ENCODE assay signal across 8 mouse cellular contexts in the genomic region with DNA sequence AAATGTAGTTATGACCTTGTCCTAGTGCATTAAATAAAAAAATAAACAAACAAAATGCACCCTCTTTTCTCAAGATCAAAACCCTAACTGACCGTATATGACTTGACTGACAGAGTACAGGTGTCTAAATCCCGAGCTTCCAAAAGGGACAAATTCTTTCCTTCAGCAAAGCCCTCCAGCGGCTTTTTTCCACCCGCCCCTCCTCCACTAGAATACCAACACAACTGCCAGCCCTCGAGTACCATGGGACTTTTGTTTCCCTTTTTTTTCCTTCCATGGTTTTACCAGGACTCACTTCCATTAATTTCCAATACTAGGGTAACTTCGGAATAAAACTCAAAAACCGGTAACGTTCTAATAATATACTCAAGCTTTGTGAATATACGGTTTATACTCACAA. TPM values are rescaled to one million over a fixed set of nuclear protein-coding genes. Genes with fewer than 3 reads are reported as not detected.
A peak's percentile ranks its signal among the peaks of the same experiment; 100 is the strongest.
DNase-seq lines count a peak whose midpoint lies in the region; ATAC-seq and TF ChIP-seq lines count a peak whose summit lies in the region.

No protein-coding gene starts in this region.

- H3K79me3 ChIP-seq in C2C12 (ENCODE audit: low read depth): peaks cover 63% of the 10 kb centered on the region

- peaks cover 19% of the 10 kb centered on the region for H3K4me1 ChIP-seq in forebrain, embryonic 16.5 days (replicated peaks; ENCODE audit: control insufficient read depth, insufficient read depth, low read length)
- H3K4me1 ChIP-seq in limb, embryonic 10.5 days: peaks cover 26% of the 10 kb centered on the region
- H3K4me1 ChIP-seq in midbrain, embryonic 16.5 days (ENCODE audit: control insufficient read depth, insufficient read depth, low read length): peaks cover 16% of the 10 kb centered on the region

- H3K9ac ChIP-seq in forebrain, embryonic 16.5 days (replicated peaks; ENCODE audit: low read depth, low read length): peak overlapping the region; percentile 100
- H3K9ac ChIP-seq in midbrain, embryonic 16.5 days (ENCODE audit: low read depth, low read length): peak overlapping the region; percentile 99

- DNase-seq in MN1 (ENCODE audit: low spot score): peak; percentile 29
- DNase-seq in limb, embryonic 10.5 days (ENCODE audit: low spot score): no peak
- DNase-seq in layer of hippocampus, adult 9-10 months (ENCODE audit: low spot score): no peak

- H3K27me3 ChIP-seq in C2C12 (ENCODE audit: control insufficient read depth, insufficient read depth, insufficient read length): no peaks in the 10 kb centered on the region
- H3K27me3 ChIP-seq in forebrain, embryonic 16.5 days (replicated peaks; ENCODE audit: control insufficient read depth, insufficient read depth, low read length): no peaks in the 10 kb centered on the region
- no peaks in the 10 kb centered on the region for H3K27me3 ChIP-seq in limb, embryonic 10.5 days (ENCODE audit: low read depth, poor library complexity, severe bottlenecking)
- no peaks in the 10 kb centered on the region for H3K27me3 ChIP-seq in midbrain, embryonic 16.5 days (ENCODE audit: control insufficient read depth, insufficient read depth, low read depth, low read length)

- H3K79me2 ChIP-seq in C2C12 (ENCODE audit: control insufficient read depth, insufficient read depth): peaks cover 65% of the 10 kb centered on the region

- ATAC-seq in forebrain, embryonic 16.5 days: no peak
- ATAC-seq in midbrain, embryonic 16.5 days: no peak
- ATAC-seq in granulocyte monocyte progenitor cell, adult 5-6 weeks (replicated peaks; ENCODE audit: poor library complexity, severe bottlenecking): no peak
- ATAC-seq in frontal cortex, adult (ENCODE audit: low TSS enrichment): no peak

- H3K27ac ChIP-seq in forebrain, embryonic 16.5 days (ENCODE audit: low read length): no peak overlapping the region
- peak overlapping the region; percentile 98 for H3K27ac ChIP-seq in limb, embryonic 10.5 days
- H3K27ac ChIP-seq in midbrain, embryonic 16.5 days (ENCODE audit: low read length): no peak overlapping the region

- peak overlapping the region; percentile 95 for H3K4me3 ChIP-seq in C2C12 (ENCODE audit: insufficient read depth, poor library complexity, severe bottlenecking)
- H3K4me3 ChIP-seq in forebrain, embryonic 16.5 days (replicated peaks; ENCODE audit: low read length): peak overlapping the region; percentile 100
- H3K4me3 ChIP-seq in limb, embryonic 10.5 days: peak overlapping the region; percentile 85
- peak overlapping the region; percentile 100 for H3K4me3 ChIP-seq in midbrain, embryonic 16.5 days (ENCODE audit: low read depth, low read length)

- no peaks in the 10 kb centered on the region for H3K9me3 ChIP-seq in forebrain, embryonic 16.5 days (ENCODE audit: control insufficient read depth, low read length)
- no peaks in the 10 kb centered on the region for H3K9me3 ChIP-seq in limb, embryonic 10.5 days (replicated peaks)
- no peaks in the 10 kb centered on the region for H3K9me3 ChIP-seq in midbrain, embryonic 16.5 days (replicated peaks; ENCODE audit: control insufficient read depth, low read length, poor library complexity, severe bottlenecking)

- H3K4me2 ChIP-seq in forebrain, embryonic 16.5 days (ENCODE audit: low read length): peak overlapping the region; percentile 82
- peak overlapping the region; percentile 63 for H3K4me2 ChIP-seq in midbrain, embryonic 16.5 days (ENCODE audit: low read length)

- no peak for TF ChIP-seq CTCF in C2C12 (IDR thresholded peaks at IDR 0.05; ENCODE audit: control insufficient read depth, insufficient read depth, insufficient read length)

- H3K36me3 ChIP-seq in C2C12 (ENCODE audit: control insufficient read depth, insufficient read depth): peaks cover 15% of the 10 kb centered on the region
- no peaks in the 10 kb centered on the region for H3K36me3 ChIP-seq in forebrain, embryonic 16.5 days (ENCODE audit: control insufficient read depth, insufficient read depth)
- H3K36me3 ChIP-seq in limb, embryonic 10.5 days: peaks cover 12% of the 10 kb centered on the region
- H3K36me3 ChIP-seq in midbrain, embryonic 16.5 days (ENCODE audit: control insufficient read depth, insufficient read depth, low read length): no peaks in the 10 kb centered on the region

- H3ac ChIP-seq in C2C12 (ENCODE audit: control insufficient read depth, insufficient read length, low read depth): no peak overlapping the region

- WGBS in forebrain, embryonic 16.5 days: under 1% methylated on average over 9 of the region's 9 CpGs
- 2% methylated on average over 9 of the region's 9 CpGs for WGBS in limb, embryonic 10.5 days
- WGBS in midbrain, embryonic 16.5 days: 2% methylated on average over 9 of the region's 9 CpGs

TF ChIP-seq in C2C12, 6 proteins besides CTCF, POLR2A, EP300 and RAD21:
- TF ChIP-seq CEBPB (IDR thresholded peaks at IDR 0.05; ENCODE audit: low read depth): no peak
- TF ChIP-seq MYOG (IDR thresholded peaks at IDR 0.05; ENCODE audit: control insufficient read depth, extremely low read depth, insufficient read length): no peak
- no peak for TF ChIP-seq MAX (IDR thresholded peaks at IDR 0.05)
- TF ChIP-seq MYOD1 (IDR thresholded peaks at IDR 0.05; ENCODE audit: control insufficient read depth, insufficient read length, low read depth): no peak
- no peak for TF ChIP-seq FOSL1 (IDR thresholded peaks at IDR 0.05; ENCODE audit: insufficient read depth, low read length, poor library complexity, severe bottlenecking)
- TF ChIP-seq USF1 (IDR thresholded peaks at IDR 0.05; ENCODE audit: low read depth): no peak

RNA-seq across cellular contexts. Expression of gene Tra2a, which starts 1.4 kb away (rescaled TPM):
- polyA plus RNA-seq in C2C12 (2012; fragmentation: generic; extraction: Trizol): 48.5 TPM
- 154 and 163 TPM in 2 replicates for polyA plus RNA-seq in forebrain, embryonic 16.5 days (2015; fragmentation: Nextera tagmentation; extraction: Ambion mirVana)
- 126 and 128 TPM in 2 replicates for polyA plus RNA-seq in limb, embryonic 10.5 days (2016; fragmentation: Nextera tagmentation; extraction: Ambion mirVana)
- 105 and 141 TPM in 2 replicates for polyA plus RNA-seq in midbrain, embryonic 16.5 days (2015; fragmentation: Nextera tagmentation; extraction: Ambion mirVana)
- total RNA-seq in granulocyte monocyte progenitor cell, adult 5-6 weeks (2014; fragmentation: Nextera tagmentation): 171 and 173 TPM in 2 replicates
- total RNA-seq in granulocyte monocyte progenitor cell, adult 5-6 weeks (2017): 179 and 205 TPM in 2 replicates

RNA-seq across cellular contexts. Expression of gene Igf2bp3, which starts 47.7 kb away (rescaled TPM):
- 0.30 TPM for polyA plus RNA-seq in C2C12 (2012; fragmentation: generic; extraction: Trizol)
- polyA plus RNA-seq in forebrain, embryonic 16.5 days (2015; fragmentation: Nextera tagmentation; extraction: Ambion mirVana): 34.1 and 39.0 TPM in 2 replicates
- 148 and 149 TPM in 2 replicates for polyA plus RNA-seq in limb, embryonic 10.5 days (2016; fragmentation: Nextera tagmentation; extraction: Ambion mirVana)
- polyA plus RNA-seq in midbrain, embryonic 16.5 days (2015; fragmentation: Nextera tagmentation; extraction: Ambion mirVana): 17.1 and 24.0 TPM in 2 replicates
- 0.26 TPM in 1 of 2 replicates, not detected in the other for total RNA-seq in granulocyte monocyte progenitor cell, adult 5-6 weeks (2014; fragmentation: Nextera tagmentation)
- under 0.01 and 0.09 TPM in 2 replicates for total RNA-seq in granulocyte monocyte progenitor cell, adult 5-6 weeks (2017)

RNA-seq across cellular contexts. Expression of gene Ccdc126, which starts 56.7 kb away (rescaled TPM):
- 3.4 TPM for polyA plus RNA-seq in C2C12 (2012; fragmentation: generic; extraction: Trizol)
- 10.3 and 12.4 TPM in 2 replicates for polyA plus RNA-seq in forebrain, embryonic 16.5 days (2015; fragmentation: Nextera tagmentation; extraction: Ambion mirVana)
- 4.3 and 5.2 TPM in 2 replicates for polyA plus RNA-seq in limb, embryonic 10.5 days (2016; fragmentation: Nextera tagmentation; extraction: Ambion mirVana)
- 10.5 and 11.5 TPM in 2 replicates for polyA plus RNA-seq in midbrain, embryonic 16.5 days (2015; fragmentation: Nextera tagmentation; extraction: Ambion mirVana)
- 2.7 and 6.0 TPM in 2 replicates for total RNA-seq in granulocyte monocyte progenitor cell, adult 5-6 weeks (2014; fragmentation: Nextera tagmentation)
- 5.0 and 7.5 TPM in 2 replicates for total RNA-seq in granulocyte monocyte progenitor cell, adult 5-6 weeks (2017)

Comparison
In these comparisons a context has a peak if more than half of its experiments do, and no peak if none do; other contexts are left out.
1. RNA of gene Igf2bp3, which starts 47.7 kb away (polyA plus RNA-seq): 148 to 149 TPM in limb, embryonic 10.5 days, 34.1 to 39.0 TPM in forebrain, embryonic 16.5 days and 17.1 to 24.0 TPM in midbrain, embryonic 16.5 days; 0.30 TPM in C2C12 (single experiment); every median in the first group is over 10 times any median in the second.
2. Peak in every context shown above with its lines, with median percentiles within 50 percentile points of each other: H3K4me3 ChIP-seq.